Mouse (Mus musculus) stomach, embryonic 15.5 days (tissue): ENCODE data around the gene Mief1. TPM values are rescaled to one million over a fixed set of nuclear protein-coding genes. Genes with fewer than 3 reads are reported as not detected.
A peak's percentile ranks its signal among the peaks of the same experiment; 100 is the strongest.

Experiments
- ATAC-seq: fragments of 200-750 bp; cut with Nextera tagmentation; 2 replicates; pipeline ENCODE4 v1.8.0; 2017; ENCODE audit warnings: low read depth, moderate number of reproducible peaks, moderate TSS enrichment; ENCODE audit not compliant: insufficient read depth, low FRiP score
- H3K27ac ChIP-seq: fragments of 300-500 bp; sonication (generic); 2 replicates; pipeline ENCODE4 v1.5.1; 2015; ENCODE audit warnings: mild to moderate bottlenecking, inconsistent platforms
- H3K27me3 ChIP-seq: fragments of 300-500 bp; sonication (generic); replicated peaks from 2 replicates; pipeline ENCODE4 v1.6.1; 2015; ENCODE audit warnings: inconsistent platforms
- H3K36me3 ChIP-seq: fragments of 300-500 bp; sonication (generic); 2 replicates; pipeline ENCODE4 v1.6.1; 2015; ENCODE audit warnings: inconsistent platforms
- H3K4me1 ChIP-seq: fragments of 300-500 bp; sonication (generic); 2 replicates; pipeline ENCODE4 v1.6.1; 2015; ENCODE audit warnings: inconsistent platforms
- H3K4me2 ChIP-seq: fragments of 300-500 bp; sonication (generic); 2 replicates; pipeline ENCODE4 v1.6.1; 2015; ENCODE audit warnings: mild to moderate bottlenecking, inconsistent platforms
- H3K4me3 ChIP-seq: fragments of 300-500 bp; sonication (generic); replicated peaks from 2 replicates; pipeline ENCODE4 v1.5.1; 2015; ENCODE audit warnings: inconsistent platforms
- H3K9ac ChIP-seq: fragments of 300-500 bp; sonication (generic); 2 replicates; pipeline ENCODE4 v1.6.1; 2015; ENCODE audit warnings: inconsistent platforms
- H3K9me3 ChIP-seq: fragments of 300-500 bp; sonication (generic); 2 replicates; pipeline ENCODE4 v1.6.1; 2016; ENCODE audit warnings: inconsistent platforms
- WGBS: fragments of 180-500 bp; shearing (Covaris S2); methylation state at CpG from one replicate; pipeline ENCODE4 v1.1.7; 2015; 5-methylcytosine and 5-hydroxymethylcytosine counted together
- polyA plus RNA-seq: library from polyadenylated mRNA; unstranded; fragments of >200 nt; fragmentation: Nextera tagmentation; extraction: Ambion mirVana; gene quantifications from 2 replicates; pipeline ENCODE4 v1.2.1, GENCODE M21; 2015

The Mief1 gene
- polyA plus RNA-seq, 1 experiment from 2014 or later, result 28.2 TPM

GRCm38 (mm10) chr15:80213688-80214087 is 20.1 kb upstream of the Mief1 start:
- H3K36me3 ChIP-seq, result peaks cover 20% of the 10 kb centered on the region; the same call in 1 of the 2 replicates
- no peak for ATAC-seq
- no peak overlapping the region for H3K4me3 ChIP-seq
- H3K9ac ChIP-seq, result no peak overlapping the region
- no peak overlapping the region for H3K4me2 ChIP-seq
- no peaks in the 10 kb centered on the region for H3K27me3 ChIP-seq
- H3K27ac ChIP-seq, result no peak overlapping the region
- H3K4me1 ChIP-seq, result no peaks in the 10 kb centered on the region
- H3K9me3 ChIP-seq, result no peaks in the 10 kb centered on the region

- Histone ChIP-seq H3K4me2 (no peak overlapping the region), H3K4me3 (no peak overlapping the region), H3K36me3 (peaks cover 20% of the 10 kb centered on the region; the same call in 1 of the 2 replicates), H3K9ac (no peak overlapping the region), H3K9me3 (no peaks in the 10 kb centered on the region), H3K27me3 (no peaks in the 10 kb centered on the region), H3K4me1 (0 out of 2 replicates have a peak, but pooled peaks cover 7% of the 10 kb centered on the region), H3K27ac (no peak overlapping the region)
- no peak for ATAC-seq
- WGBS, result 10% methylated on average over 10 of the region's 10 CpGs
Observed at GRCm38 (mm10) chr15:80215716-80216479, 17.9 kb upstream of the Mief1 start.

GRCm38 (mm10) chr15:80216480-80216820 is 17.4 kb upstream of the Mief1 start:
- Histone ChIP-seq H3K27me3 (no peaks in the 10 kb centered on the region), H3K27ac (no peak overlapping the region), H3K4me2 (no peak overlapping the region), H3K36me3 (peaks cover 18% of the 10 kb centered on the region; the same call in 1 of the 2 replicates), H3K4me1 (0 out of 2 replicates have a peak, but pooled peaks cover 7% of the 10 kb centered on the region), H3K9me3 (no peaks in the 10 kb centered on the region), H3K9ac (no peak overlapping the region), H3K4me3 (no peak overlapping the region)
- WGBS, result 53% methylated on average over 9 of the region's 9 CpGs
- no peak for ATAC-seq

GRCm38 (mm10) chr15:80217476-80217875 is 16.3 kb upstream of the Mief1 start:
- WGBS, result 80% methylated on average over 10 of the region's 10 CpGs
- H3K4me2 ChIP-seq, result no peak overlapping the region
- 0 out of 2 replicates have a peak, but pooled peaks cover 7% of the 10 kb centered on the region for H3K4me1 ChIP-seq
- H3K9me3 ChIP-seq, result no peaks in the 10 kb centered on the region
- no peak for ATAC-seq
- H3K4me3 ChIP-seq, result no peak overlapping the region
- 0 out of 2 replicates have a peak, but pooled peaks cover 7% of the 10 kb centered on the region for H3K36me3 ChIP-seq
- no peak overlapping the region for H3K9ac ChIP-seq
- H3K27ac ChIP-seq, result no peak overlapping the region
- no peaks in the 10 kb centered on the region for H3K27me3 ChIP-seq

- Histone ChIP-seq H3K36me3 (no peaks in the 10 kb centered on the region), H3K4me1 (0 out of 2 replicates have a peak, but pooled peaks cover 7% of the 10 kb centered on the region), H3K27ac (no peak overlapping the region), H3K4me3 (no peak overlapping the region), H3K9me3 (no peaks in the 10 kb centered on the region), H3K27me3 (no peaks in the 10 kb centered on the region), H3K9ac (no peak overlapping the region), H3K4me2 (peak overlapping the region; percentile 34)
- ATAC-seq, result no peak
- 20% methylated on average over 14 of the region's 14 CpGs for WGBS
Observed at GRCm38 (mm10) chr15:80219211-80219610, 14.6 kb upstream of the Mief1 start.

- no peaks in the 10 kb centered on the region for H3K27me3 ChIP-seq
- H3K9ac ChIP-seq, result no peak overlapping the region
- H3K27ac ChIP-seq, result no peak overlapping the region
- 0 out of 2 replicates have a peak, but pooled peaks cover 7% of the 10 kb centered on the region for H3K4me1 ChIP-seq
- no peaks in the 10 kb centered on the region for H3K36me3 ChIP-seq
- no peak overlapping the region for H3K4me3 ChIP-seq
- H3K4me2 ChIP-seq, result no peak overlapping the region
- no peak for ATAC-seq
- 60% methylated on average over 4 of the region's 4 CpGs for WGBS
- no peaks in the 10 kb centered on the region for H3K9me3 ChIP-seq
Observed at GRCm38 (mm10) chr15:80219705-80220657, 13.8 kb upstream of the Mief1 start.

- 0 out of 2 replicates have a peak, but pooled peaks cover 7% of the 10 kb centered on the region for H3K4me1 ChIP-seq
- H3K4me3 ChIP-seq, result no peak overlapping the region
- no peak for ATAC-seq
- no peak overlapping the region for H3K9ac ChIP-seq
- no peak overlapping the region for H3K4me2 ChIP-seq
- H3K36me3 ChIP-seq, result no peaks in the 10 kb centered on the region
- 68% methylated on average over 8 of the region's 8 CpGs for WGBS
- no peaks in the 10 kb centered on the region for H3K27me3 ChIP-seq
- H3K9me3 ChIP-seq, result no peaks in the 10 kb centered on the region
- H3K27ac ChIP-seq, result no peak overlapping the region
Observed at GRCm38 (mm10) chr15:80221031-80221430, 12.8 kb upstream of the Mief1 start.

- Histone ChIP-seq H3K4me1 (0 out of 2 replicates have a peak, but pooled peaks cover 7% of the 10 kb centered on the region), H3K27ac (no peak overlapping the region), H3K4me2 (no peak overlapping the region), H3K27me3 (no peaks in the 10 kb centered on the region), H3K4me3 (no peak overlapping the region), H3K36me3 (no peaks in the 10 kb centered on the region), H3K9me3 (no peaks in the 10 kb centered on the region), H3K9ac (no peak overlapping the region)
- no peak for ATAC-seq
- WGBS, result 90% methylated on average over 7 of the region's 7 CpGs
Observed at GRCm38 (mm10) chr15:80223751-80224150, 10.1 kb upstream of the Mief1 start.

GRCm38 (mm10) chr15:80225208-80225607 is 8.6 kb upstream of the Mief1 start:
- no peak overlapping the region for H3K4me3 ChIP-seq
- H3K27ac ChIP-seq, result no peak overlapping the region
- 26% methylated on average over 9 of the region's 9 CpGs for WGBS
- H3K27me3 ChIP-seq, result no peaks in the 10 kb centered on the region
- H3K9me3 ChIP-seq, result no peaks in the 10 kb centered on the region
- H3K36me3 ChIP-seq, result no peaks in the 10 kb centered on the region
- H3K9ac ChIP-seq, result no peak overlapping the region
- peak; percentile 41 for ATAC-seq
- H3K4me2 ChIP-seq, result no peak overlapping the region
- H3K4me1 ChIP-seq, result no peaks in the 10 kb centered on the region

GRCm38 (mm10) chr15:80225796-80226195 is 8.0 kb upstream of the Mief1 start:
- ATAC-seq, result no peak

GRCm38 (mm10) chr15:80228071-80228800 is 5.6 kb upstream of the Mief1 start:
- Histone ChIP-seq H3K4me3 (no peak overlapping the region), H3K27me3 (no peaks in the 10 kb centered on the region), H3K9me3 (no peaks in the 10 kb centered on the region), H3K4me2 (no peak overlapping the region), H3K27ac (no peak overlapping the region), H3K9ac (no peak overlapping the region), H3K36me3 (no peaks in the 10 kb centered on the region), H3K4me1 (peaks cover 4% of the 10 kb centered on the region; the same call in 1 of the 2 replicates)
- 75% methylated on average over 17 of the region's 17 CpGs for WGBS
- no peak for ATAC-seq

More at GRCm38 (mm10) chr15:80225796-80226195, 8.0 kb upstream of the Mief1 start:
- Histone ChIP-seq H3K27ac (no peak overlapping the region), H3K27me3 (no peaks in the 10 kb centered on the region), H3K36me3 (no peaks in the 10 kb centered on the region), H3K9me3 (no peaks in the 10 kb centered on the region), H3K4me1 (no peaks in the 10 kb centered on the region), H3K4me3 (no peak overlapping the region), H3K9ac (no peak overlapping the region), H3K4me2 (no peak overlapping the region)
- WGBS, result 42% methylated on average over 2 of the region's 2 CpGs
